Mouse (Mus musculus) naive thymus-derived CD4-positive, alpha-beta T cell, adult 2 months (primary cell): ENCODE data around the gene Gm11627.

Experiments used
- DNase-seq: peaks from one replicate; pipeline ENCODE4 v3.0.0-alpha.2; 2011; ENCODE audit warnings: low read depth

The Gm11627 gene

GRCm38 (mm10) chr11:102602816-102603495, 23.7 kb upstream of the Gm11627 start:
- no peak for DNase-seq

- no peak for DNase-seq
Measured at GRCm38 (mm10) chr11:102599912-102600311, 20.7 kb upstream of the Gm11627 start.

GRCm38 (mm10) chr11:102595341-102595820, 16.1 kb upstream of the Gm11627 start:
- DNase-seq: no peak

- no peak for DNase-seq
Measured at GRCm38 (mm10) chr11:102587554-102587953, 8.3 kb upstream of the Gm11627 start.

- no peak for DNase-seq
Measured at GRCm38 (mm10) chr11:102586445-102587130, 7.3 kb upstream of the Gm11627 start.

- no peak for DNase-seq
Measured at GRCm38 (mm10) chr11:102582736-102583135, 3.5 kb upstream of the Gm11627 start.

- no peak for DNase-seq
Measured at GRCm38 (mm10) chr11:102582016-102582610, 2.9 kb upstream of the Gm11627 start.

- no peak for DNase-seq
Measured at GRCm38 (mm10) chr11:102581281-102582015, 2.2 kb upstream of the Gm11627 start.

- DNase-seq: no peak
Measured at GRCm38 (mm10) chr11:102580034-102580330, 721 bp upstream of the Gm11627 start.

- peak; percentile 81 for DNase-seq
Measured at GRCm38 (mm10) chr11:102578341-102579118, 731 bp downstream of the Gm11627 start.

- DNase-seq: no peak
Measured at GRCm38 (mm10) chr11:102576050-102576754, 3.1 kb downstream of the Gm11627 start.

GRCm38 (mm10) chr11:102575034-102575433, 4.2 kb downstream of the Gm11627 start:
- DNase-seq: no peak

GRCm38 (mm10) chr11:102572866-102573663, 6.2 kb downstream of the Gm11627 start:
- DNase-seq: peak; percentile 85

GRCm38 (mm10) chr11:102568756-102569377, 10.4 kb downstream of the Gm11627 start:
- DNase-seq: no peak

- no peak for DNase-seq
Measured at GRCm38 (mm10) chr11:102568191-102568590, 11.1 kb downstream of the Gm11627 start.

GRCm38 (mm10) chr11:102567723-102568122, 11.5 kb downstream of the Gm11627 start:
- DNase-seq: no peak

GRCm38 (mm10) chr11:102567157-102567556, 12.1 kb downstream of the Gm11627 start:
- DNase-seq: no peak

- no peak for DNase-seq
Measured at GRCm38 (mm10) chr11:102566290-102566689, 13.0 kb downstream of the Gm11627 start.

GRCm38 (mm10) chr11:102565741-102566140, 13.5 kb downstream of the Gm11627 start:
- DNase-seq: no peak
